8 mouse cellular contexts compared by ENCODE assay signal in the genomic region with DNA sequence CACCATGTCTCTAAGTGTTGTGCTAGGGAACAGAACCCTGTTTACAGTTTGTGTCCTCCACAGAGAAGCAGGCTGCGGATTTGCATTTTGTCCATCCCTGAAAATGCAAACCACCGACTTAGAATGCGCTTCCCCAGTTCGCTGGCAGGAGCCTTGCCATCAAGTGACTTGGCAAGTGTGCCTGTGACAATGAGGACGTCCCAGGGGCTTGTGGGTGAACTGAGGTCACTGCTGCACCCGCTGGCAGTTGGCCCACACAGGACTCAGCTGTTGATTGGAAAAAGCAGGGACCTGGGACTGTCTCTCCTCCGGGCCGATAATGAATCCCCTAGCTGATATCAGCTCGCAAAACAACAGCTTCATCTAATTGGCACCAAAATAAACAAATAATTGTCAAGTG. TPM values are rescaled to one million over a fixed set of nuclear protein-coding genes. Genes with fewer than 3 reads are reported as not detected.
DNase-seq lines count a peak whose midpoint lies in the region; ATAC-seq lines count a peak whose summit lies in the region.

No protein-coding gene starts in this region.

- ATAC-seq in cerebellum, adult (ENCODE audit: insufficient number of reproducible peaks, low FRiP score, low TSS enrichment) = no peak
- ATAC-seq in intestine, embryonic 16.5 days = no peak

- no peak overlapping the region for H3K27ac ChIP-seq in intestine, embryonic 16.5 days (ENCODE audit: low read length)

- intact Hi-C loops in gastrocnemius, postnatal 36 days (cut with DNase I) = no loop called here

- H3K27me3 ChIP-seq in intestine, embryonic 16.5 days (replicated peaks; ENCODE audit: control insufficient read depth, insufficient read depth, low read length) = no peaks in the 10 kb centered on the region

- DNase-seq in cerebellum, adult 11 months = peak; percentile 34
- DNase-seq in cerebellum, adult 8-10 months = peak; percentile 42
- DNase-seq in gastrocnemius, postnatal 36 days = peak; percentile 39 to 46
- DNase-seq in kidney, postnatal 36 days = peak; percentile 51 to 69
- DNase-seq in lung, postnatal 25 days (ENCODE audit: low spot score) = peak; percentile 26
- no peak for DNase-seq in thymus, postnatal 4 days

- H3K36me3 ChIP-seq in intestine, embryonic 16.5 days (ENCODE audit: control insufficient read depth, insufficient read depth, low read length) = no peaks in the 10 kb centered on the region

- no peaks in the 10 kb centered on the region for H3K4me1 ChIP-seq in intestine, embryonic 16.5 days (ENCODE audit: control insufficient read depth, insufficient read depth, low read length)

- H3K4me2 ChIP-seq in intestine, embryonic 16.5 days (ENCODE audit: low read depth, low read length) = no peak overlapping the region

- H3K9me3 ChIP-seq in intestine, embryonic 16.5 days (ENCODE audit: control insufficient read depth, low read length) = no peaks in the 10 kb centered on the region

- H3K4me3 ChIP-seq in intestine, embryonic 16.5 days (ENCODE audit: low read length) = no peak overlapping the region

- no peak overlapping the region for H3K9ac ChIP-seq in intestine, embryonic 16.5 days (ENCODE audit: low read depth, low read length)

- 53% methylated on average over 9 of the region's 9 CpGs for WGBS in intestine, embryonic 16.5 days

RNA-seq across cellular contexts. Expression of a gene that starts 30.4 kb away (rescaled TPM):
- total RNA-seq in gastrocnemius, postnatal 36 days (2021) = 1 to 10 TPM; 3.8 to 8.5 TPM
- polyA plus RNA-seq in intestine, embryonic 16.5 days (2015; fragmentation: Nextera tagmentation; extraction: Ambion mirVana) = 0.40 and 0.89 TPM in 2 replicates
